Mouse (Mus musculus) testis, postnatal 10 days (tissue): ENCODE results near the gene Cnfn.

Experiments
- DNase-seq: peaks from one replicate; pipeline ENCODE4 v3.0.0; 2021; ENCODE audit warnings: low spot score

The Cnfn gene

GRCm38 (mm10) chr7:25390054-25390770 lies 20.7 kb upstream of the Cnfn start:
- DNase-seq, result no peak

GRCm38 (mm10) chr7:25388916-25389315 lies 19.4 kb upstream of the Cnfn start:
- DNase-seq, result no peak

GRCm38 (mm10) chr7:25387811-25388440 lies 18.4 kb upstream of the Cnfn start:
- DNase-seq, result no peak

- DNase-seq, result peak; percentile 82
Measured at GRCm38 (mm10) chr7:25385850-25386555, 16.5 kb upstream of the Cnfn start.

GRCm38 (mm10) chr7:25385259-25385658 lies 15.7 kb upstream of the Cnfn start:
- no peak for DNase-seq

GRCm38 (mm10) chr7:25384818-25385217 lies 15.3 kb upstream of the Cnfn start:
- no peak for DNase-seq

- no peak for DNase-seq
Measured at GRCm38 (mm10) chr7:25384318-25384717, 14.8 kb upstream of the Cnfn start.

GRCm38 (mm10) chr7:25383891-25384290 lies 14.4 kb upstream of the Cnfn start:
- DNase-seq, result no peak

GRCm38 (mm10) chr7:25383385-25383784 lies 13.9 kb upstream of the Cnfn start:
- DNase-seq, result no peak

GRCm38 (mm10) chr7:25382541-25382940 lies 13.0 kb upstream of the Cnfn start:
- DNase-seq, result no peak

- no peak for DNase-seq
Measured at GRCm38 (mm10) chr7:25381284-25381680, 11.8 kb upstream of the Cnfn start.

- no peak for DNase-seq
Measured at GRCm38 (mm10) chr7:25380392-25381283, 11.1 kb upstream of the Cnfn start.

GRCm38 (mm10) chr7:25379551-25380351 lies 10.2 kb upstream of the Cnfn start:
- DNase-seq, result peak; percentile 75

- DNase-seq, result no peak
Measured at GRCm38 (mm10) chr7:25378181-25379100, 8.9 kb upstream of the Cnfn start.

GRCm38 (mm10) chr7:25377100-25377700 lies 7.7 kb upstream of the Cnfn start:
- no peak for DNase-seq

GRCm38 (mm10) chr7:25376556-25376955 lies 7.0 kb upstream of the Cnfn start:
- DNase-seq, result peak; percentile 86

- DNase-seq, result no peak
Measured at GRCm38 (mm10) chr7:25372441-25372840, 2.9 kb upstream of the Cnfn start.

GRCm38 (mm10) chr7:25368333-25368732 lies 1.2 kb downstream of the Cnfn start:
- no peak for DNase-seq

GRCm38 (mm10) chr7:25367632-25368293 lies 1.8 kb downstream of the Cnfn start:
- no peak for DNase-seq
